Mouse (Mus musculus) gonadal fat pad, adult 2 months (tissue): ENCODE measurements at regions not wholly inside any gene's neighbourhood (a gene's known extent, or its start where the extent isn't known, plus 50 kb on each side); places are given as distances from the start of the nearest gene placed in this dataset.

Source experiments
- DNase-seq: peaks from one replicate; pipeline ENCODE4 v3.0.0-alpha.2; 2012; ENCODE audit warnings: low read depth

GRCm38 (mm10) chr4:95153737-95154287, 101.8 kb upstream of the Jun start:
- no peak for DNase-seq

- DNase-seq, result no peak
Observed at GRCm38 (mm10) chr4:95154377-95154776, 102.4 kb upstream of the Jun start.

- no peak for DNase-seq
Observed at GRCm38 (mm10) chr4:95155178-95155577, 103.2 kb upstream of the Jun start.

GRCm38 (mm10) chr4:95155796-95156195, 103.8 kb upstream of the Jun start:
- no peak for DNase-seq

GRCm38 (mm10) chr4:95156451-95157271, 104.6 kb upstream of the Jun start:
- no peak for DNase-seq

- DNase-seq, result no peak
Observed at GRCm38 (mm10) chr4:95157653-95158430, 105.8 kb upstream of the Jun start.

- no peak for DNase-seq
Observed at GRCm38 (mm10) chr4:95158632-95159424, 106.8 kb upstream of the Jun start.

GRCm38 (mm10) chr4:95159821-95160220, 107.8 kb upstream of the Jun start:
- DNase-seq, result no peak

- no peak for DNase-seq
Observed at GRCm38 (mm10) chr4:95160465-95160864, 108.4 kb upstream of the Jun start.

GRCm38 (mm10) chr4:95160912-95161669, 109.1 kb upstream of the Jun start:
- no peak for DNase-seq

GRCm38 (mm10) chr4:95161670-95162020, 109.6 kb upstream of the Jun start:
- no peak for DNase-seq

GRCm38 (mm10) chr4:95162386-95163090, 110.5 kb upstream of the Jun start:
- no peak for DNase-seq

- no peak for DNase-seq
Observed at GRCm38 (mm10) chr4:95163403-95163802, 111.4 kb upstream of the Jun start.

GRCm38 (mm10) chr4:95166503-95166902, 114.5 kb upstream of the Jun start:
- DNase-seq, result no peak

GRCm38 (mm10) chr4:95167216-95167615, 115.2 kb upstream of the Jun start:
- DNase-seq, result no peak

- DNase-seq, result no peak
Observed at GRCm38 (mm10) chr4:95169702-95170101, 117.7 kb upstream of the Jun start.

- DNase-seq, result no peak
Observed at GRCm38 (mm10) chr4:95177753-95178152, 125.7 kb upstream of the Jun start.

GRCm38 (mm10) chr4:95178467-95178866, 126.4 kb upstream of the Jun start:
- no peak for DNase-seq

- no peak for DNase-seq
Observed at GRCm38 (mm10) chr4:95178900-95179299, 126.9 kb upstream of the Jun start.

- no peak for DNase-seq
Observed at GRCm38 (mm10) chr4:95180446-95180845, 128.4 kb upstream of the Jun start.

GRCm38 (mm10) chr4:95180999-95181398, 129.0 kb upstream of the Jun start:
- no peak for DNase-seq
